Mouse (Mus musculus): Measurements from ENCODE around the gene Kdm1b. TPM values are rescaled to one million over a fixed set of nuclear protein-coding genes. Genes with fewer than 3 reads are reported as not detected.
A peak's percentile ranks its signal among the peaks of the same experiment; 100 is the strongest.

Gene Kdm1b
- total RNA-seq, 2 experiments from 2014 or later = 8.0 to 11.7 TPM

DNA sequence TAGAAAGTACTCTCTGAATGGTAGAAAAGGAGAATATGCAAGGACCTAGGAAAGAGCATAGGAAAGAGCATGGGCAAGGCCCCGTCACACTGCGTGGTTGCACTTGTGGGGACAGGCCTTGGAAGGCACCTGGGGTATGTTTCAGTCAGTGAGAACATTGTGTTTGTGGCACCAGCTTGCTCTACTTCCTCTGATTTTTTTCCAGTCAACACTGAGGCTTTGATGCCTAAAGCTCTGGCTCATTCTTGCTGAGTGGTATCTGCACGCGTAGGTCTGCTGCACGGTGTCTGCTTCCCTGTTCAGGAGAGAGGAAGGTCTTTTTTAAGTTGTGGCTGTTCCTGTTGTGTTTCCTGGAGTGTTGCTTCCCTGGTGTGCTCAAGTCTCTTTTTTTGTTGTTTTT is 13.5 kb downstream of the Kdm1b start:
- DNase-seq (ENCODE audit: low spot score in 2 of 2) = no peak

DNA sequence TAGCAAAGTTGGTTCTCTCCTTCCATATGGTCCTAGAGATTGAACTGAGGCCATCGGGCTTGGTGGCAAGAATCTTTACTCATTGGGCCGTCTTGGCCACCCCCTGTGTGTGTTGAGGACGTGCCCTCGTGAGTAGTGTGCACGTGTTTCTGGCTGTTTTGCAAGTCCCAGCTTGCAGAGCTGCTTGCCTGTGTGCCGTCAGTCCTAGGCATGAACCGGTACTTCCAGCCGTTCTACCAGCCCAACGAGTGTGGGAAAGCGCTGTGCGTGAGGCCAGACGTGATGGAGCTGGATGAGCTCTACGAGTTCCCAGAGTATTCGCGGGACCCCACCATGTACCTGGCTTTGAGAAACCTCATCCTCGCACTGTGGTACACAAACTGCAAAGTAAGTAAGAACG is 19.5 kb downstream of the Kdm1b start:
- DNase-seq (ENCODE audit: low spot score in 2 of 2) = no peak

DNA sequence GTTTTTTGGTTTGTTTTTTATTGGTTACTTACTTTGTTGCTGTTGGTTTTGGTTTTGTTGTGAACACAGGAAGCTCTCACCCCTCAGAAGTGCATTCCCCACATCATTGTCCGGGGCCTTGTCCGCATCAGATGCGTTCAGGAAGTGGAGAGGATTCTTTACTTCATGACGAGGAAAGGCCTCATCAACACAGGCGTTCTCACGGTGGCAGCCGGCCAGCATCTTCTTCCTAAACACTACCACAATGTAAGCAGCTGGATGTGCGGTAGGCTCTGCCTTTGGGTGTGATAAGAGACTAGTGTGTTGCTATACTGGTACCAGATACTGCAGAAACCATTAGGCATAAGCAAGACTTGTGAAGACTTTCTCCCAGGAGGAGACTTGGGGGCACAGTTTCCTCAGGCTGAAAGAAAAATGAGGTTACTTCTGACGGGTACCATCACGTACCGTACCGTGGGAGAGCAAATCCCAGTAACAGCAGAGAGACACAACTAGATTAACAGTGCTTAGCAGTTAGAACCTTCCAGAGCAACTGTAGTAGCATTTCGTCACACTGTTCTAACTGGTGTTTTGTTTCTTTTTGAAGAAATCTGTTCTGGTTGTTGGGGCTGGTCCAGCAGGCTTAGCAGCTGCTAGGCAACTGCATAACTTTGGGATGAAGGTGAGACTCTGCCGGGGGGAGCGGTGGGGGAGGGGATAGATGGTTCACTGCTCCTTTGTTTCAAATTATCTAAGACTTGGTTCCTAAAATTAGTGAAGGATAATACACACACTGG is 20.9 kb downstream of the Kdm1b start:
- DNase-seq (ENCODE audit: low spot score in 2 of 2) = no peak

DNA sequence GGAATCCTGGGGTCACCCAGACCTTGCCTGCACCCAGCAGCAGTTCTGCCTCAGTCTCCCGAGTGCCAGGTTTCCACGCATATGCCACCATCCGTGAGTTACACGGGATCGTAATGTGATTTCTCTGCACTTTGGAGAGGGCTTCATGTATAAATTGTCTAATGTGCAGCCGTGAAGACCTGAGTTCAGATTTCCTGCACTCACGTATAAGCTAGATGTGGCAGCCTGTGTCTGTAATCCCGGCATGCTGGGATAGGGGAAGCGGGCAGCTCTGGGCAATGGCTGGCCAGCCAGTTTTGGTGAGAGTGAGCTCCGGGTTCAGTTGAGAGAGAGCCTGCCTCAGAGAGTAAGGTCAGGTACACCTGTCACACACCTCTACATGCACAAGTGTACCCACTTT is 23.2 kb downstream of the Kdm1b start:
- DNase-seq (ENCODE audit: low spot score in 2 of 2) = no peak

DNA sequence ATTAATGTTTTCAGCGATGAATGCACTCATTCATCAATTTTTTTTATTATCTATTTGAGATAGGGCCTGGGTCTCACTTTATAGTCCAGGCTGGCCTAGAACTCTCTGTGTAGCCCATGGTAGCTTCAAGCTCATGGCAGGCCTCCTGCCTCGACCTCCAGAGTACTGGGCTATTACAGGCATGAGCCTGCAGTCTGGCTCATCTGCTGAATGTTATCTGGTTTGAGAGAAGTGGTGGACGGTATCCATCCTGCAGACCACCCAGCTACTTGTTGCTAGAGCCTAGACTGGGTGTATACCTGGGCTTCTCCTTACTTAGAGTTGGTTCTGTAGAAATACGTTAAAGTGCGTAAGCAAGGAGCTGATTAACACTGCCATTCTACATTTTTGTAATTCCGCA is 23.7 kb downstream of the Kdm1b start:
- no peak for DNase-seq (ENCODE audit: low spot score in 2 of 2)

DNA sequence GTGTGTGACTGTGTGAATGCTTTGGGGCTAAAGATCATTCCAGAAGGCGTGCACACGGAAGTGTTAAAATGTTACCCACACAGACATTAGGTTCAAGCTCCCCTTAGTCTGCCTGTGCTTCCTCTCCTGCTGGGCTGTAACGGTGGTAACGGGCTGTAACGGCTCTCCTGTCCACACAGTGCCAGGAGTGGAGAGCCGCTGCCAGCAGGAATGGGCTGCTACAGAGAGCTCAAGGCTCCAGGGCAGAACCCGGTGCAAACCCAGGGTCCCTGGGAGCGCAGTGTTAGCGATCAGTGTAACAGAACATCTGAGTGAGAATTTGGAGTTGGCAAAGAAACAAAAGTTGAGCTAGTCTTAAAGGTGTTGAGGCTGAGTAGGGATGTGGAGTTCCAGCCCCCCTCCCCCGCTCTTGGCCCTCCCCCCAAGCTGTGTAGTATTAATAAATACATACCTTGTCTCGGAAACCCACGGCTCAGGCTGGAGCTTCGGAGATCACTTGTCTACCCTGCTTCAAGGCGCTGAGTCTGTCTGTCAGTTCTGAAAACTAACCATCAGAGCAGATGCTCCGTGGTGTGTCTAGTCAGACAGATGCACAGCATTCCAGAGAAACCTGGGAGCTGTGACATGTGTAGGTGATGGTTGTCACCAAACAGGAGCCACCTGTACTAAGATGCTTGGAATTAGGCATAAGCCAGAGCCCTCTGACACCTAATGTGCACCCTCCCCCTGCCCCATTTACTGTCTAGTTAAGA is 27.2 kb downstream of the Kdm1b start:
- DNase-seq (ENCODE audit: low spot score in 2 of 2) = no peak

DNA sequence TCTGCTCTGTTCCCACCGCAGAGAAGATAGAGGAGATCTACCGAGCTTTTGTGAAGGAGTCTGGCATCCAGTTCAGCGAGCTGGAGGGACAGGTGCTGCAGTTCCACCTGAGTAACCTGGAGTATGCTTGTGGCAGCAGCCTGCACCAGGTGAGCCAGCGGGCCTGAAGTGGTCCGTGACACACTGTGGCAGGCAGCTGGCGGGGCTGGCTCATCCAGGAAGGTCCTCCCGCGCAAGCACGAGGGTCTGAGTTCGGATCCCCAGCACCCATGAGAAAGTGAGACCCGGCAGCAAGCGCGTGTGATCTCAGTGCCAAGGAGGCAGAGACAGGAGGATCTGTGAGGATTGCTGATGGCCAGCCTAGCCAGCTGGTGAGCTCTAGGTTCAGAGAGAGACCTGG is 28.6 kb downstream of the Kdm1b start:
- DNase-seq (ENCODE audit: low spot score in 2 of 2) = no peak

DNA sequence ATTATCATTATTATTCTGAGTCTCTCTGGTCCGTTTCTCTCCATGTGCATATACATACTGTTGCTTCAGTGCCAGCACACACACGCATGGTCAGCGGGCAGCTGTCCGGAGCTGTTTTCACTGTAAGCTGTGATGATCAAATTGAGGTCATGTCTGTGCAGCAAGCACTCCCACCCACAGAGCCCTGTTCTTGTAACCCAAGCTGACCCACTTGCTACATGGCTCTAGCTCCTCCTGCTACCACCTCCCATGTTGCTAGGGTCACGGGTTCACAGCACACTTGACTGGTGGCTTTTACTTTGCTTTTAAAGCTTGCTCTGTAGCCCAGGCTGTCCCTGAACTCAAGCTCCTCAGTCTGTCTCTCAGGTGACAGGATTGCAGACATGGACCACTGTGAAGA is 29.2 kb downstream of the Kdm1b start:
- no peak for DNase-seq (ENCODE audit: low spot score in 2 of 2)

DNA sequence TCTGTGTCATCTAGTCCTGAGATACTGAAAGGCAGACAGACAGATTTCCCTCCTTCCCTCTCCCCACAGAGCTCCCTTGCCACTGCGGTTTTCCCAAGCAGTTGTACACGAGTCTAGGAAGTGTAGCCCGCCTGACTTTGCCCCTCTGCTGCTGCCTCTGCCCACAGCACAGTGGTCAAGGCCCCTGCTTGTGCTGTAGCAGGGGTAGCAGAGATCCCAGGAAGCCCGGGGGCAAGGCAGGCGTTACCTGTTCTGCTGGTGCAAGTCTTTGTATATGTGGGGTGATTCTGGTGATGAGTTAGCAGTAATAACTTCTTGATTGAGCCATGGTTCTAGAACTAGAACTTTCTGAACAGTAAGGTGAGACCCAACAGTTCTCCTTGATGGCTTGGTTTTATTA is 32.9 kb downstream of the Kdm1b start:
- no peak for DNase-seq (ENCODE audit: low spot score in 2 of 2)

DNA sequence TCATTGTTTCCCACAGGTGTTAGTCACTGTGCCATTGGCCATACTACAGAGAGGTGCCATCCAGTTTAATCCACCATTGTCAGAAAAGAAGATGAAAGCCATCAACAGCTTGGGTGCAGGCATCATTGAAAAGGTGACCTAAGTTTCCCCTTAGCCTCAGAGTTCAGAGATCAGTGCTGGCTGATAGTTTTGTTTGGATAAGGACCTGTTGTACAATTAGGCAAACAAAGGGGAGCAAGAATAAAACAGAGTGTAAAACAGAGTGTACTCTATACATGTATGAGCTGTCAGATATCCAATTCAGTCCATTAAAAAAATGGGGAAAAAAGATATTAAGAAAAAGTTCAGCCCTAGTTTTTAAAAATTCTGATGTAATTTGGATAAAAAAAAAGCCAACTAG is 34.1 kb downstream of the Kdm1b start:
- no peak for DNase-seq (ENCODE audit: low spot score in 2 of 2)

DNA sequence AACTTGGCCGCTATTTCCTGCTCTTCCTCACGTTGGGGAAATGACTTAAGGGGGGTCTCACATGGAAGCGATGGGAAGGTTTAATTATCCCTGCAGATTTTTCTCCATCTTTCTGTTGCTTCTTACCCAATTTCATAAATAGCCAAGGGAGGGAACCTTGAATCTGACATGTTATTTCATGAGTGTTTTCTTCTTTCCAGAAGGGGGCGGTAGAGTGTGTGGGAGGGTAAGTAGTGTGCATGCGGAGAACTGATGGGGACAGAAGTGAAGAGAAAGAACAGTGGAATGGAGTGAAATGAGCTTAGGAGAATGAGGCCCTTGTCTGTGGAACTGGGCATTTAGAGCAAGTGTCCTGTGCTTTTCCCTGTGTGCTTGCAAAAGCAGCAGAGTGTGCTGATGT is 35.5 kb downstream of the Kdm1b start:
- DNase-seq (ENCODE audit: low spot score in 2 of 2) = no peak

DNA sequence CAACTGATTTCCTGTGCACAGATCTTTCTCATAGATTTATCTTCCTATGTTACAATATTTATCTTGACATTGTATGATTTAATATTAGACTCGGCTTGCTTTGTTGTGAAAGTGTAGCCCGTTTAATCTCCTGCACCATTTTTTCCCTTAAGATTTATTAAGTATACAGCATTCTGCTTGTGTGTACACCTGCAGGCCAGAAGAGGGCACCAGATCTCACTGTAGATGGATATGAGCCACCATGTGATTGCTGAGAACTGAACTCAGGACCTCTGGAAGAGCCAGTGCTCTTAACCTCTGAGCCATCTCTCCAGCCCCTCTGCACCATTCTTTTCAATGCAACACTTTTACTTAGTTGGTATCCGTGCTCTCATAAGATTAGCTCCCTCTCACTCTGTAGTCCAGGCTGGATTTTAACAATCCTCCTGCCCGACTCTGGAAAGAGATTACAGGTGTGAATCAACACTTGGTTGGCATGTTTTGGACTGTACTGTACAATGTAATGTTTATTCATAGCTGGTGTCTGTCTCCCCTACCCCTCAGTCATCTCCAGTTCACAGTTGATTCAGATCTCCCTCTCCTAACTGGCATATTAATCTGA is 37.7 kb downstream of the Kdm1b start:
- DNase-seq (ENCODE audit: low spot score in 2 of 2) = no peak

DNA sequence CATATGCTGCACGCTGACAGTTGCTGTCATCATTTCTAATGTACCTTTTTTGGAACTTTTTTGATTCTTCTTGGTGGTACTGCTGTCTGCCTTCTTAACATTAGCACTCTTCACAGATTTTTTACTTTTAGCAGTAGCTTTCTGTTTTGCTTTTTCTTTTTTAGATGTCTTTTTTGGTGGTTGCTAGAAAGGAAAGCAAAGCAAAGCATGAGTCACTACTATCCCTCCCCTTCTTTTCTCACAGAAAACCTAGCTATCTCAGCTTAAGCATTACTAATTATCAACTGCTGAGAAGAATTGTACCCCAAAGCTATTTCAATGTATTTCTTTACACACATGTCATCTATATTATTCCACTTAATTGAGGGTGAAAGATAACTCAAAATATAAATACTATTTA is 45.1 kb downstream of the Kdm1b start:
- no peak for DNase-seq (ENCODE audit: low spot score in 2 of 2)

DNA sequence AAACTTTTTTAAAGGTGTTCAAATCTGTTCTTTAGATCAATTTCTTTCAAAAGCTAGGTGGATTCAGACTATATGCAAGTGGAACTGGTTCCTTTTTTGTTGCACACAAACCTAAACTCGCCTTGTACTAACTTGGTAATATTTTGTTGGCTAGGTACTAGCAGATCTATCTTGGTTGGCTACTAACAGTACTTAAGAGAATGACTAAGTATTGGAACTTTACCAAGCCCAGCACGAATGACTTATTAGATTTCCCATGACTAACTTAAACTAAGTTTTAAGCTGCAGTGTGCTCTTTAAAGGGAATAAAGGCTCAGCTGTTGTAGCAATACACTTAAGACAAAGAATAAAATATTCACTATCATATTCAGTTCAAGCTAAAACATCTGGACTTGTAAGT is 46.0 kb downstream of the Kdm1b start:
- no peak for DNase-seq (ENCODE audit: low spot score in 2 of 2)

DNA sequence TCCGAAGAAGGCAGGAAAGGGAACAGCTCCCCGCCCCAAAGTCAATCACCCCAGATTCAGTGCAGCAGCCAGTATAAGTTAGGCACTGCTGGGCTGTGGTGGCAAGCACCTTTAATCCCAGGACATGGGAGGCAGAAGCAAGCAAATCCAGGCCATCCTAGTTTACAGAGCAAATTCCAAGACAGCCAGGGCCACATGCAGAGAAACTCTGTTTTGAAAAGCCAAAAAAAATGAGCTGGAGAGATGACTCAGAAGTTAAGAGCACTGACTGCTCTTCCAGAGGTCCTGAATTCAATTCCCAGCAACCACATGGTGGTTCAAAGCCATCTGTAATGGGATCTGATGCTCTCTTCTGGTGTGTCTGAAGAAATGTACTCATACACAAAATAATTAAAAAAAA is 50.5 kb downstream of the Kdm1b start:
- DNase-seq (ENCODE audit: low spot score in 2 of 2) = no peak

DNA sequence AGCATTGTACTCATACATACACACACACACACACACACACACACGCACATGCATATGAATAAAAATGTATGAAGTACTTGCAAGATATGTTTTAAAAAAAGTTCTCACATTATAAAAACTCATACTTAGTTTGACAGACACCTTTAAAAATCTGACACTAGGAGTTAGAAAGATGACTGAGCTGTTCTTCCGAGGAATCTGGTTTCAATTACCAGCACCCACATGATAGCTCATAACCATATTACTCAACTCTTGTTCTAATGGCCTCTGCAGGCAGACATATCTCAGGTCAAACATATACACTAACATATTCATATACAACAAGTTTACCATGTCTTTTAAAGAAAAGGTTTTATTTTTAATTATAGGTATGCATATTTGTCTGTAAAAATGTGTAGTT is 53.3 kb downstream of the Kdm1b start:
- DNase-seq (ENCODE audit: low spot score in 2 of 2) = no peak

DNA sequence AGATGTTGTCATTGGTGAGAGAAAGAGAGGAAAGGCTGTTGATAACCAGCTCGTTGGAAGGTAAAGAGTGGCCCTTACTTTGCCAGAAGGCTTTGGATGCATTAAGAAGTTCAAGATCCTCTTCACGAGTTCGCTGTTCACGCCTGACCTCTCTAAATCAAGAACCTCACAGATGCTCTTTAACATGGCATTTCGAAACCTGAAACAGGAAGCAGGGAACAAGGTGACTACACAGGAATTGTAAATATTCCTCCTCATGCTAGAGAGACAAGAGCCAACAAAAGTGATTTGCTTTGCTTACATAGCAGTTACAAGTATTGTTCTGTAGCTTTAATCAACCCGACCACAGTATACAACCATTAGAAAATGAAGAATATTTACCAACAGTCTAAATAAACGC is 56.0 kb downstream of the Kdm1b start:
- no peak for DNase-seq (ENCODE audit: low spot score in 2 of 2)

DNA sequence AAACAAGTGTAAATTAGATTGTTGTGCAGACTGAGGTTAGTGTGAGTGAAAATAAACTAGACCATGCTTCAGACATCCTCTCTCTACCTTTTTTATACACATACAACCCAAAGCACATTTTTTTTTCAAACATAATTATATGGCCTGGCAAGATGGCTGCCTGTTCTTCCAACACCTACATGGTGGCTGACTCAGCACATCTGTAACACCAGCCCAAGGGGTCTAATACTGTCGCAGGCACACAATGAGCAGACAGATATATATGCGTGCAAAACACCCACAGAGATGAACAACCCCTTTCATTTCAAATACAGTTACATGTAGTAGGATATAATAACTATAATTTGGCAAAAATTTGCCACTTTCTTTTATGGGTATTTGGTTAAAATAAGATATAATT is 57.3 kb downstream of the Kdm1b start:
- no peak for DNase-seq (ENCODE audit: low spot score in 2 of 2)

DNA sequence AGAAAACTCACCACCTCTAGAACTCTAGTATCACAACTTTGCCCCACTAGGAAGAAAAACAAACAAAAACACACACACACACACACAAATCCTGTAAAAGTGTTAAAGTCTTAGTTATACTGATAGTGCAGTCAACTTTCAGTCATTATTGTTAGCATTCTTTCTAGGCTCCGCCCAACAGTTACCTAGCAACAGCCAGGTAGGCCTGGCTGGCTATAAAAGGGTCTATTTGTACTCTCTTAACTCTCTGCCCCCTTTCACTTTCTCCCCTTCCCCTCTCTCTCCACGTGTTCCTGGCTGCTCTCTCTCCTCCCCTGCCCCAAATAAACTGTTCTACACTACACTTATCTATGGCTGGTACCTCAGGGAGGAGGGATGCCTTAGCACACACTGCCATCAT is 60.8 kb downstream of the Kdm1b start:
- no peak for DNase-seq (ENCODE audit: low spot score in 2 of 2)

DNA sequence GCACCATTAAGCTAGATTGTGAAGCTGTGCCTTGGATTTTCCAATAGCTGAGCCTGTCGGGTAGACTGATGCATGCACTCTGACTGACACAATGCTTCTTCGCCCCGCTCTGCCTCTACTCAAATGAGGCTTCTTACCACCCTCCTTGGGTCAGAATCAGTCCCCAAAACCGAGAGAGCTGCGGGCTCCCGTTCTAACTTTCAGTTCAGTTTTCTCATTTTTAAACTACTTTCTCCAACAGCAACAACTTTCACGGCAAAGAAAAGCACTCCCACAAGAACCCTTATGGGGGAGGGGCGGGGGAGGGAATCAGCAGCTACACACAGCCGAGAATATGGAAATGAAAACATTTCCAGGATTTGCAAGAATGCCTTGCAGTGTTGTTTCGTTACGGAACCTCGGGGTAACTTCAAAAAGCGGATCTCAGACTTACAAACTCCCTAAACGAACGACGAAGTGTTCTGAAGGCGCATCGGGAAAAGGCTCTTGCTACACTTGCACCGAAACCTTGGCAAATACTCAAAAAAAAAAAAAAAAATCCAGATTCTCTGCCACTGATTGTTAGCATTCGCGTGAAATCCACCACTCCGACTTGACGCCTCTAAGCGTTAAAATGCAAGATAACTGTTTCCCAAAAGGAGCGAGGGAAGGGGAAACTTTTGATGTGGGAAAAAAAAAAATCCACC is 61.7 kb downstream of the Kdm1b start:
- peak in 1 of 2 experiments; percentile 22 for DNase-seq (ENCODE audit: low spot score in 2 of 2)

DNA sequence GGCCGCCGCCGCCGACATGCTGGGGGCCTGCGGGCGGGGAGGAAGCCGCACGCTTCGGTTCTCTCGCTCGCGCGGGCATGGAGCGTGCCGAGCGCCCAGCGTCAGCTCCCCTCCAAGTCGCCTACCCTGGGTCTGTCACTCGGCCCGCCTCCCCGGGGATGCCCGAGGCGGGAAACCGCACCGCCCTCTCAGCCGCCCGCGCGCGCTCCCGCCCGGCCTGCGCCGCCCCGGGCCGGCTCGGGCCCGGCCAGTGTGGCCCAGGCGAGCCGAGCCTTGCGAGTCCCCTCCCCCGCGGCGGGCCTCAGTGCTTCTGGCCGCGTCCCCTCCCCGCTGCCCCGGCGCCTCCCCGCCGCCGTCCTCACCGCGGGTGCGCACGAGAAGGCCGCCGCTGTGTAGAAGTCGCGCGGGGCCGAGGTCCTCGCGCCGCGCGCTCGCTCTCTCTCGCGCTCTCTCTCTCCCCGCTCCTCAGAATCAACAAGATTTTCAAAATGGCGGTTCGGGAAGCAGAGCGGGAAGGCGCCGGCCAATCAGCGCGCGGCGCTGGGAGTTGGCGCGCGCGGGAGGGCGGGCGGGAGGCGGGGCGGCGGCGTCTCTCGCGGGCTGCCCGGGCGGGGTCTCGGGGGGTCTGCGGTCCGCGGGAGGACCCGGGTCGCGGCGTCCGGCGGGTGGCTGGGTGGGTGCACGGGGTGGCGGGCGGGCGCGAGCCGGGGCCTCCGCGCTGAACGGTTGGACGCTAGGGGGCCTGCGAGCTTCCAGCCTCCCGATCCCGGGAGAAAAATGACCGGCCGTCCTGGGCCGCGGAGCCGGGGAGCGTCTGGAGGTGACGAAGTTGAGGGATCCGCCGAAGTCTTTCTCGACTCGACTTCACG is 62.6 kb downstream of the Kdm1b start, which contains the start of gene Dek:
Gene Dek, minus strand, starts transcription at position 491 of the 869 bp plus-strand sequence.
- DNase-seq (ENCODE audit: low spot score in 2 of 2) = peak; percentile 70 to 88

Measured in layer of hippocampus, adult 18-20 months (tissue).